Comparison of ENCODE assay signal across 9 mouse cellular contexts in the genomic region with DNA sequence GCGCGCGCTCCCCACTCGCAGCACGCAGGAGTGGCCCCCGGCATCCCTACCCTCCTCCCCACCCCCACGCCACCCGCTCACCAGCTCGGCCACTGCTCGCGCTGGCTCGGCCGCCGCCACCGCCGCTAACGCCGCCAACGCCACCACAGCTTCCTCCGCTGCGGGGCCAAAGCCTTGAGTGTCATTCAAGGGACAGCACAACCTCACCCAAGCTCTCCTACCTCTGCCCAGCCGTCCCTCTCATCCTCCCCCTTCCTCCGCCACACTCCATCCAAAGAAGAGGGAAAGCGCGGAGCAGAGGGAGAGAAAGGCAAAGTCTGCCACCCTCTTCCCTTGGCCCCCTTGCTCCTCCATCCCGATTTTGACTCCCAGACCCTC. TPM values are rescaled to one million over a fixed set of nuclear protein-coding genes. Genes with fewer than 3 reads are reported as not detected.
DNase-seq lines count a peak whose midpoint lies in the region; ATAC-seq and TF ChIP-seq lines count a peak whose summit lies in the region.
"Had no signal": no experiment of that assay in that cellular context is flagged by ENCODE, and none has a peak within 500 bp of the region (broad histone marks: within the 10 kb centered on the region; RNA-seq: fewer than 3 reads in every experiment).

A gene (plus strand): TSS at position 171 of the 378 bp plus-strand sequence.

- DNase-seq in left cerebral cortex, adult 2 months (ENCODE audit: extremely low spot score in 1 of 2, low spot score in 2 of 2) = no peak
- no peak for DNase-seq in left cerebral cortex, adult 9 months (ENCODE audit: low spot score in 2 of 2)
- no peak for DNase-seq in forebrain, embryonic 11.5 days (ENCODE audit: low spot score)
- no peak for DNase-seq in right cerebral cortex, adult 2 months (ENCODE audit: low spot score in 2 of 2)
- DNase-seq in spleen, adult 18-20 months = no peak

- TF ChIP-seq CTCF in left cerebral cortex, adult 2 months (IDR thresholded peaks at IDR 0.05) = no peak
- TF ChIP-seq CTCF in intestine, postnatal 0 days (IDR thresholded peaks at IDR 0.05; ENCODE audit: low read depth) = no peak

- ATAC-seq in forebrain, embryonic 11.5 days (replicated peaks; ENCODE audit: low FRiP score) = no peak; the same call in 1 of the 2 replicates
- ATAC-seq in intestine, postnatal 0 days = no peak
- ATAC-seq in midbrain, embryonic 15.5 days (replicated peaks) = peak; percentile 82
- no peak for ATAC-seq in frontal cortex, adult (ENCODE audit: low TSS enrichment)

- intact Hi-C loops in left cerebral cortex, adult 2 months (cut with DNase I) = loop anchor here (10.0 kb wide), 1 partner anchor 742 kb away; no protein-coding TSS in a partner anchor

- peak within 1 kb of the TSS; percentile 98 for H3K4me2 ChIP-seq in forebrain, embryonic 11.5 days (ENCODE audit: low read depth, low read length, severe bottlenecking)
- peak within 1 kb of the TSS; percentile 82 for H3K4me2 ChIP-seq in intestine, postnatal 0 days (replicated peaks; ENCODE audit: low read depth)
- peak within 1 kb of the TSS; percentile 99 for H3K4me2 ChIP-seq in midbrain, embryonic 15.5 days

- no peaks in the 10 kb centered on the region for H3K36me3 ChIP-seq in forebrain, embryonic 11.5 days (ENCODE audit: control insufficient read depth, insufficient read depth, low read length)
- no peaks in the 10 kb centered on the region for H3K36me3 ChIP-seq in intestine, postnatal 0 days (ENCODE audit: control insufficient read depth, insufficient read depth)
- no peaks in the 10 kb centered on the region for H3K36me3 ChIP-seq in midbrain, embryonic 15.5 days (replicated peaks)

- H3K4me3 ChIP-seq in left cerebral cortex, adult 2 months = peak within 1 kb of the TSS; percentile 77
- H3K4me3 ChIP-seq in forebrain, embryonic 11.5 days (ENCODE audit: low read depth, low read length) = peak within 1 kb of the TSS; percentile 58
- H3K4me3 ChIP-seq in intestine, postnatal 0 days (ENCODE audit: low read depth, low read length) = peak within 1 kb of the TSS; percentile 60
- H3K4me3 ChIP-seq in midbrain, embryonic 15.5 days = peak within 1 kb of the TSS; percentile 82
- H3K4me3 ChIP-seq: myocyte had no signal

- peak within 1 kb of the TSS; percentile 87 for H3K27ac ChIP-seq in left cerebral cortex, adult 2 months
- 0 out of 2 replicates have a peak within 1 kb of the TSS, but pooled peaks have one; percentile 7 for H3K27ac ChIP-seq in forebrain, embryonic 11.5 days (ENCODE audit: low read depth, low read length)
- H3K27ac ChIP-seq in intestine, postnatal 0 days (ENCODE audit: low read depth, low read length) = no peak within 1 kb of the TSS
- H3K27ac ChIP-seq in midbrain, embryonic 15.5 days = peak within 1 kb of the TSS; percentile 86

- no peaks in the 10 kb centered on the region for H3K9me3 ChIP-seq in forebrain, embryonic 11.5 days (ENCODE audit: control insufficient read depth, low read length)
- H3K9me3 ChIP-seq in intestine, postnatal 0 days (ENCODE audit: control insufficient read depth) = no peaks in the 10 kb centered on the region
- no peaks in the 10 kb centered on the region for H3K9me3 ChIP-seq in midbrain, embryonic 15.5 days

- peaks cover 2% of the 10 kb centered on the region; the same call in 1 of the 2 replicates for H3K4me1 ChIP-seq in forebrain, embryonic 11.5 days (replicated peaks; ENCODE audit: control insufficient read depth, insufficient read depth, low read length)
- no peaks in the 10 kb centered on the region for H3K4me1 ChIP-seq in intestine, postnatal 0 days (replicated peaks; ENCODE audit: control insufficient read depth, insufficient read depth, low read length)
- H3K4me1 ChIP-seq in midbrain, embryonic 15.5 days = peaks cover 22% of the 10 kb centered on the region

- peak within 1 kb of the TSS; percentile 62 for H3K9ac ChIP-seq in forebrain, embryonic 11.5 days (ENCODE audit: low read length)
- H3K9ac ChIP-seq in intestine, postnatal 0 days (ENCODE audit: low read depth, low read length) = peak within 1 kb of the TSS; percentile 53
- peak within 1 kb of the TSS; percentile 65 for H3K9ac ChIP-seq in midbrain, embryonic 15.5 days

- no peaks in the 10 kb centered on the region for H3K27me3 ChIP-seq in forebrain, embryonic 11.5 days (ENCODE audit: control insufficient read depth, insufficient read depth, low read length)
- peaks cover 21% of the 10 kb centered on the region for H3K27me3 ChIP-seq in intestine, postnatal 0 days (replicated peaks; ENCODE audit: control insufficient read depth, insufficient read depth, low read length)
- no peaks in the 10 kb centered on the region for H3K27me3 ChIP-seq in midbrain, embryonic 15.5 days (replicated peaks)

- WGBS in forebrain, embryonic 11.5 days = under 1% methylated on average over 22 of the region's 26 CpGs
- under 1% methylated on average over 21 of the region's 26 CpGs for WGBS in intestine, postnatal 0 days
- under 1% methylated on average over 19 of the region's 26 CpGs for WGBS in midbrain, embryonic 15.5 days

RNA-seq across cellular contexts. Expression of the gene that starts here (rescaled TPM):
- total RNA-seq in left cerebral cortex, adult 2 months (2021) = 100 to 1,000 TPM; 139 to 145 TPM
- 10.1 and 10.2 TPM in 2 replicates for polyA plus RNA-seq in forebrain, embryonic 11.5 days (2014; fragmentation: Nextera tagmentation; extraction: Ambion mirVana)
- polyA plus RNA-seq in intestine, postnatal 0 days (2015; fragmentation: Nextera tagmentation; extraction: Ambion mirVana) = 1.0 and 1.1 TPM in 2 replicates
- polyA plus RNA-seq in midbrain, embryonic 15.5 days (2015; fragmentation: Nextera tagmentation; extraction: Ambion mirVana) = 31.9 and 35.9 TPM in 2 replicates
